Mouse (Mus musculus) forebrain, embryonic 12.5 days (tissue): Measurements from ENCODE around the gene Fam198a. TPM values are rescaled to one million over a fixed set of nuclear protein-coding genes. Genes with fewer than 3 reads are reported as not detected.
"Not testable (repeated sequence)": the region's sequence is repeated elsewhere in the genome, so short reads cannot be mapped to it uniquely, and the experiment has no call there.

Experiments used
- ATAC-seq: fragments of 200-750 bp; cut with Nextera tagmentation; 2 replicates; pipeline ENCODE4 v1.8.0; 2017; ENCODE audit warnings: moderate TSS enrichment; ENCODE audit not compliant: low FRiP score
- H3K27ac ChIP-seq: fragments of 300-500 bp; sonication (generic); 2 replicates; pipeline ENCODE4 v1.5.1; 2016; ENCODE audit warnings: mild to moderate bottlenecking
- H3K27me3 ChIP-seq: fragments of 300-500 bp; sonication (generic); 2 replicates; pipeline ENCODE4 v1.6.1; 2016; ENCODE audit warnings: mild to moderate bottlenecking
- H3K36me3 ChIP-seq: fragments of 300-500 bp; sonication (generic); replicated peaks from 2 replicates; pipeline ENCODE4 v1.6.1; 2016; ENCODE audit warnings: mild to moderate bottlenecking
- H3K4me1 ChIP-seq: fragments of 300-500 bp; sonication (generic); 2 replicates; pipeline ENCODE4 v1.6.1; 2016
- H3K4me2 ChIP-seq: fragments of 300-500 bp; sonication (generic); 2 replicates; pipeline ENCODE4 v1.6.1; 2016; ENCODE audit warnings: mild to moderate bottlenecking, moderate library complexity
- H3K4me3 ChIP-seq: fragments of 300-500 bp; sonication (generic); replicated peaks from 2 replicates; pipeline ENCODE4 v1.5.1; 2016; ENCODE audit warnings: mild to moderate bottlenecking
- H3K9ac ChIP-seq: fragments of 300-500 bp; sonication (generic); 2 replicates; pipeline ENCODE4 v1.6.1; 2016; ENCODE audit warnings: mild to moderate bottlenecking
- H3K9me3 ChIP-seq: fragments of 300-500 bp; sonication (generic); 2 replicates; pipeline ENCODE4 v1.6.1; 2016
- WGBS: fragments of 180-500 bp; shearing (Covaris S2); methylation state at CpG from one replicate; pipeline ENCODE4 v1.1.7; 2016; 5-methylcytosine and 5-hydroxymethylcytosine counted together
- polyA plus RNA-seq: library from polyadenylated mRNA; unstranded; fragments of >200 nt; fragmentation: Nextera tagmentation; extraction: Ambion mirVana; gene quantifications from 2 replicates; pipeline ENCODE4 v1.2.1, GENCODE M21; 2016

The Fam198a gene
- polyA plus RNA-seq, 1 experiment from 2014 or later = 1.2 TPM

GRCm38 (mm10) chr9:122013629-122014028 lies 62.8 kb downstream of the Fam198a start:
- H3K9ac ChIP-seq = no peak overlapping the region
- 81% methylated on average over 4 of the region's 4 CpGs for WGBS
- H3K9me3 ChIP-seq = no peaks in the 10 kb centered on the region
- no peak overlapping the region for H3K4me3 ChIP-seq
- peaks cover 3% of the 10 kb centered on the region; the same call in 1 of the 2 replicates for H3K4me1 ChIP-seq
- H3K36me3 ChIP-seq = no peaks in the 10 kb centered on the region
- no peak overlapping the region for H3K27ac ChIP-seq
- peaks cover 12% of the 10 kb centered on the region; the same call in 1 of the 2 replicates for H3K27me3 ChIP-seq
- no peak overlapping the region for H3K4me2 ChIP-seq
- no peak for ATAC-seq

- Histone ChIP-seq H3K4me3 (no peak overlapping the region), H3K4me1 (peaks cover 4% of the 10 kb centered on the region), H3K27me3 (peaks cover 12% of the 10 kb centered on the region; the same call in 1 of the 2 replicates), H3K9ac (no peak overlapping the region), H3K36me3 (no peaks in the 10 kb centered on the region), H3K4me2 (peak overlapping the region; percentile 34), H3K27ac (no peak overlapping the region), H3K9me3 (no peaks in the 10 kb centered on the region)
- ATAC-seq = 0 out of 2 replicates have a peak, but pooled peaks have one; percentile 27
- 9% methylated on average over 10 of the region's 10 CpGs for WGBS
Measured at GRCm38 (mm10) chr9:122014241-122014667, 63.5 kb downstream of the Fam198a start.

- H3K4me1 ChIP-seq = peaks cover 9% of the 10 kb centered on the region
- H3K36me3 ChIP-seq = no peaks in the 10 kb centered on the region
- no peak overlapping the region for H3K4me3 ChIP-seq
- ATAC-seq = no peak
- no peak overlapping the region for H3K9ac ChIP-seq
- H3K4me2 ChIP-seq = no peak overlapping the region
- WGBS = 82% methylated on average over 5 of the region's 5 CpGs
- no peaks in the 10 kb centered on the region for H3K9me3 ChIP-seq
- no peak overlapping the region; the same call in 1 of the 2 replicates for H3K27ac ChIP-seq
- H3K27me3 ChIP-seq = peaks cover 7% of the 10 kb centered on the region; the same call in 1 of the 2 replicates
Measured at GRCm38 (mm10) chr9:122018079-122018478, 67.3 kb downstream of the Fam198a start.

- 12% methylated on average over 8 of the region's 8 CpGs for WGBS
- H3K4me3 ChIP-seq = no peak overlapping the region
- no peak overlapping the region for H3K9ac ChIP-seq
- no peaks in the 10 kb centered on the region for H3K36me3 ChIP-seq
- ATAC-seq = peak; percentile 76
- H3K27ac ChIP-seq = peak overlapping the region; percentile 54; the same call in 1 of the 2 replicates
- H3K4me2 ChIP-seq = peak overlapping the region; percentile 19; the same call in 1 of the 2 replicates
- H3K27me3 ChIP-seq = peaks cover 7% of the 10 kb centered on the region; the same call in 1 of the 2 replicates
- no peaks in the 10 kb centered on the region for H3K9me3 ChIP-seq
- H3K4me1 ChIP-seq = peaks cover 9% of the 10 kb centered on the region
Measured at GRCm38 (mm10) chr9:122018782-122019395, 68.1 kb downstream of the Fam198a start.

GRCm38 (mm10) chr9:122020321-122020720 lies 69.5 kb downstream of the Fam198a start:
- H3K9me3 ChIP-seq = no peaks in the 10 kb centered on the region
- no peak for ATAC-seq
- 93% methylated on average over 4 of the region's 4 CpGs for WGBS

GRCm38 (mm10) chr9:122021171-122021570 lies 70.4 kb downstream of the Fam198a start:
- not testable (repeated sequence) for ATAC-seq, H3K4me3 ChIP-seq, H3K36me3 ChIP-seq, H3K27me3 ChIP-seq, H3K9ac ChIP-seq, H3K4me2 ChIP-seq, H3K9me3 ChIP-seq, H3K27ac ChIP-seq
- peaks cover 12% of the 10 kb centered on the region for H3K4me1 ChIP-seq
- 86% methylated on average over 4 of the region's 4 CpGs for WGBS

More at GRCm38 (mm10) chr9:122020321-122020720, 69.5 kb downstream of the Fam198a start:
- H3K27ac ChIP-seq = no peak overlapping the region
- peaks cover 7% of the 10 kb centered on the region; the same call in 1 of the 2 replicates for H3K27me3 ChIP-seq
- H3K9ac ChIP-seq = no peak overlapping the region
- H3K36me3 ChIP-seq = no peaks in the 10 kb centered on the region
- H3K4me2 ChIP-seq = no peak overlapping the region
- no peak overlapping the region for H3K4me3 ChIP-seq
- peaks cover 9% of the 10 kb centered on the region for H3K4me1 ChIP-seq

- Histone ChIP-seq H3K9ac (no peak overlapping the region), H3K27me3 (0 out of 2 replicates have a peak, but pooled peaks cover 3% of the 10 kb centered on the region), H3K36me3 (no peaks in the 10 kb centered on the region), H3K4me3 (no peak overlapping the region), H3K9me3 (no peaks in the 10 kb centered on the region), H3K4me1 (peaks cover 15% of the 10 kb centered on the region), H3K27ac (no peak overlapping the region), H3K4me2 (no peak overlapping the region)
- no peak for ATAC-seq
- WGBS = 94% methylated on average over 5 of the region's 5 CpGs
Measured at GRCm38 (mm10) chr9:122021581-122021980, 70.8 kb downstream of the Fam198a start.

- Histone ChIP-seq H3K36me3 (no peaks in the 10 kb centered on the region), H3K27me3 (no peaks in the 10 kb centered on the region), H3K9ac (no peak overlapping the region), H3K9me3 (no peaks in the 10 kb centered on the region), H3K27ac (no peak overlapping the region), H3K4me1 (peaks cover 20% of the 10 kb centered on the region), H3K4me2 (no peak overlapping the region), H3K4me3 (no peak overlapping the region)
- no peak for ATAC-seq
- WGBS = 71% methylated on average over 9 of the region's 9 CpGs
Measured at GRCm38 (mm10) chr9:122022776-122023175, 72.0 kb downstream of the Fam198a start.

GRCm38 (mm10) chr9:122023873-122024272 lies 73.1 kb downstream of the Fam198a start:
- Histone ChIP-seq H3K27me3 (no peaks in the 10 kb centered on the region), H3K36me3 (no peaks in the 10 kb centered on the region), H3K4me3 (no peak overlapping the region), H3K4me1 (peaks cover 19% of the 10 kb centered on the region), H3K4me2 (no peak overlapping the region), H3K27ac (no peak overlapping the region), H3K9me3 (no peaks in the 10 kb centered on the region), H3K9ac (no peak overlapping the region)
- 70% methylated on average over 5 of the region's 5 CpGs for WGBS
- no peak for ATAC-seq

- WGBS = 93% methylated on average over 6 of the region's 6 CpGs
- Histone ChIP-seq H3K36me3 (no peaks in the 10 kb centered on the region), H3K27me3 (no peaks in the 10 kb centered on the region), H3K4me1 (peaks cover 13% of the 10 kb centered on the region; the same call in 1 of the 2 replicates), H3K4me3 (no peak overlapping the region), H3K4me2 (no peak overlapping the region), H3K27ac (no peak overlapping the region), H3K9me3 (no peaks in the 10 kb centered on the region), H3K9ac (no peak overlapping the region)
- no peak for ATAC-seq
Measured at GRCm38 (mm10) chr9:122024419-122024818, 73.6 kb downstream of the Fam198a start.

GRCm38 (mm10) chr9:122025855-122026590 lies 75.2 kb downstream of the Fam198a start:
- Histone ChIP-seq H3K9me3 (no peaks in the 10 kb centered on the region), H3K36me3 (no peaks in the 10 kb centered on the region), H3K9ac (no peak overlapping the region), H3K4me1 (peaks cover 19% of the 10 kb centered on the region), H3K27me3 (no peaks in the 10 kb centered on the region), H3K4me2 (no peak overlapping the region), H3K4me3 (no peak overlapping the region), H3K27ac (peak overlapping the region; percentile 36; the same call in 1 of the 2 replicates)
- WGBS = 67% methylated on average over 7 of the region's 7 CpGs
- ATAC-seq = peak; percentile 39; the same call in 1 of the 2 replicates

- Histone ChIP-seq H3K4me3 (no peak overlapping the region), H3K9me3 (no peaks in the 10 kb centered on the region), H3K4me2 (no peak overlapping the region), H3K9ac (no peak overlapping the region), H3K36me3 (no peaks in the 10 kb centered on the region), H3K27me3 (no peaks in the 10 kb centered on the region), H3K27ac (no peak overlapping the region), H3K4me1 (peaks cover 20% of the 10 kb centered on the region)
- WGBS = 76% methylated on average over 6 of the region's 6 CpGs
- no peak for ATAC-seq
Measured at GRCm38 (mm10) chr9:122027081-122027913, 76.5 kb downstream of the Fam198a start.
